Mouse (Mus musculus) ovary, postnatal 10 days (tissue): ENCODE results near the gene Sgo1.

Experiments used
- DNase-seq: peaks from one replicate; pipeline ENCODE4 v3.0.0; 2022; ENCODE audit warnings: low spot score

Gene Sgo1

GRCm38 (mm10) chr17:53643360-53643759 lies 45.8 kb downstream of the Sgo1 start:
- DNase-seq = no peak

DNA sequence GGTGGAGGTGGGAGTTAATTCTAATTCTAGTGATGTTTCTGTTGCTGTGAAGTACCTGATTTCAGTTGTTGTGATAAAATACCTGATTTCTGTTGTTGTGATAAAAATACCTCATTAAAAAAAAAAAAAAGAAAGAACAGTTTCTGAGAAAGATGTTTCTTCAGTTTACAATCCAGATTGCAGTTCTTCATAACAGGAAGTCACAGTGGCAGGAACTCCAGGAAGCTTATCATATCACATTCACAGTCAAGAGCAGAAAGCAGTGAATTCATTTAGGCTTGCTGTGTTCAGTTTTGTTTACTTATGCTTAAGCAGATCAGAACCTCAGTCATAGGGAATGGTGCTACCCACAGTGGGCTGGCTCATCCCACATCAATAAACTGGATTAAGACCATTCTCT lies 57.8 kb downstream of the Sgo1 start:
- no peak for DNase-seq

DNA sequence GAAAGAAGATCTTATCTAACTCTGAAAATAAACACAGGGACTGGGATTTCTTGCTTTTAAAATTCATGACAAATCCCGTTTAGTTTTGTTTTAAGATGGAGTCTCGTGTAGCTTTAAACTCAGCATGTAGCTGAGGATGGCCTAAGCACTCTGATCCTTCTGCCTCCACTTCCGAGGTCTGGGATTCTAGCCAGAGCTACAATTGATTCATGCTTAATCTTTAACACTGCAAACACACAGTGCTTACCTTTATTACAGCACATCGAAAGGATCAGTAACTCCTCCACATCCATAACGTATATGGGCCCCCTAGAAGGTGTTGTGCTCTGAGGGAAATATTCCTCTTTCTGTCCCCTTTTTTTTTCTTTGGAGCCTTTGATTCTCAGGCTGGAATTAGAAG lies 61.0 kb downstream of the Sgo1 start:
- no peak for DNase-seq

DNA sequence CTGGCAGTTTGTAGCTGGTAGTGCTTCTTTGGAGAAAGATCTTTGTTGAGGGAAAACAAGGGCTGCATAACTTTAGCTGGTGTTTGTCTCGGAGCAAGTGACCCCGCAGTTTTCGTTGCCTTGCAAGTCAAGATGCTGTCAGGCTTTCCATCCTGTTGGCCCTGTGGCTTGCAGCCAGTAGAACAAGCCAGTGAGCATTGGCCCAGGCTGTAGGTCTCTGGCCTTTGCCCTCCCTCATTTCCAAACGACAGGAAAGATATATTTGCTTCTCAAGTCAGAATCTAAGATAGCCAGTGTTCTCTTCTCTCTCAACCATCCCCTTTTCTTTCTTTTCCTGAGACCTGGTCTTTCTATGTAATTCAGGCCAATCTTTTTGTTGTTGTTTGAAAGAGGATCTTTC lies 61.6 kb downstream of the Sgo1 start:
- no peak for DNase-seq

GRCm38 (mm10) chr17:53626160-53626559 lies 63.0 kb downstream of the Sgo1 start:
- no peak for DNase-seq
